Mouse (Mus musculus) cerebellum, postnatal 25 days (tissue): Measurements from ENCODE around the gene Gm9508.
"Not testable (repeated sequence)": the region's sequence is repeated elsewhere in the genome, so short reads cannot be mapped to it uniquely, and the experiment has no call there.

Source experiments
- DNase-seq, 2 experiments: peaks; one replicate each; pipeline ENCODE4 v3.0.0; 2021; ENCODE audit warnings: mixed read lengths in 2 of 2

Gene Gm9508

GRCm38 (mm10) chr10:77697133-77697532 lies at the start of gene Gm9508:
Gm9508 (minus strand) TSS chr10:77697233.
- no peak for DNase-seq

- DNase-seq = peak; percentile 10 to 28
These were observed 45.1 kb upstream of the Gm9508 start, which contains the start of gene Gm18596 for GRCm38 (mm10) chr10:77741924-77742688. Gm18596 (minus strand) TSS chr10:77742638.

DNA sequence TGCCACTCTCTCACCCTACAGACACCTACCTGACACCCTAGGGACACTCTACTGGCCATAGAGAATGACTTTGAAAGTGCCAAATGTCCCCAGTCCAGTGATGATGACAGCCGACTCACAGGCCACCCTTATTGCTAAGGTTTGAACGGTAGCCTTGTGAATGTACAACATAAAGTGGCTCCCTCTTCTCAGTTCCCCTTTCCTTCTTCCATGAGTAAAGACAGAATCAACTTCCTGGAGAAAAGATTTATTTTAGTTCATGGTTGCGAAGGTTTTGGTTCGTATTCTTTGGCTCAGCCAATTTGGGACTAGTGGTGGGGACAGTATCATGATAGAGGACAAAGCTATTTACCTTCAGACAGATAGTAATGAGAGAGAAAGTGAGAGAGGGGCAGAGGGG lies 41.9 kb upstream of the Gm9508 start:
- DNase-seq = no peak

DNA sequence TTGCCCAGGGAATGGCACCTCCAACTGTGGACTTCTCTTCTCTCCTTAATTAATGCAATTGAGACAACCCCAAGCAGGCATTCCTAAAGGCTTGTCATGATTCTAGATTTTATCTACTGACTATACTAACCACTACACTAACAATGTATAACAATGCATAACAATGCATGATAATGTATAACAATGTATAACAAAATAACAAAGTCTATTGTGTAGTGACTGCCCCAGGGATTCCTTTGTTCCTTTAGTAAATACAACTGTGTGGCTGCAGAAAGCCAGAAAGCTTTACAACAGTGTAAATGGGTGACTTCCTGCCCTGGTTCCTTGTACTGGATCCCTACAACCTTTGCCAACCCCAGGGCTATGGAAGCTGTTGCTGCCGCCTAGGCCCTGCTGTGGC lies 38.9 kb upstream of the Gm9508 start:
- no peak for DNase-seq

GRCm38 (mm10) chr10:77729241-77729640 lies 32.2 kb upstream of the Gm9508 start:
- peak in 1 of 2 experiments; percentile 7 for DNase-seq

- no peak for DNase-seq
These were observed 31.2 kb upstream of the Gm9508 start for GRCm38 (mm10) chr10:77728280-77728679.

DNA sequence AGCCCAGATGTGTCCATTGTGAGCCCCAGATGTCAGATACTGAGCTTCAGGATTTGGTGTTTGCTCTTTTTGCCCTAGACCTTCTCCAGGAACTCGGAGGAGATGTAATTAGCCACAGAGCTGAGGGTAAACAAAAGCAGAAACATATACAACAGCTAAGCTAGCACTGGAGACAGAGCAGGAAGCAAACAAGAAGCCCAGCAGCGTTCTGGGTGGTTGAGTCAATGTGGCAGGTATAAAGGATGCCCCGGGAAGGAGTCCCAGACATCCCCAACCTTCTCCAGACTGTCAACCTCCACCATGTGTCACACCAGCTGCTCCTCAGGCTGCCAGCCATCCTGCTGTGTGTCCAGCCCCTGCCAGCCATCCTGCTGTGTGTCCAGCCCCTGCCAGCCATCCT lies 29.2 kb upstream of the Gm9508 start, which contains the start of gene Gm10100:
Gm10100 (plus strand) TSS at position 301 of the 400 bp plus-strand sequence.
- DNase-seq = peak in 1 of 2 experiments; percentile 10

GRCm38 (mm10) chr10:77724855-77725254 lies 27.8 kb upstream of the Gm9508 start:
- no peak for DNase-seq

DNA sequence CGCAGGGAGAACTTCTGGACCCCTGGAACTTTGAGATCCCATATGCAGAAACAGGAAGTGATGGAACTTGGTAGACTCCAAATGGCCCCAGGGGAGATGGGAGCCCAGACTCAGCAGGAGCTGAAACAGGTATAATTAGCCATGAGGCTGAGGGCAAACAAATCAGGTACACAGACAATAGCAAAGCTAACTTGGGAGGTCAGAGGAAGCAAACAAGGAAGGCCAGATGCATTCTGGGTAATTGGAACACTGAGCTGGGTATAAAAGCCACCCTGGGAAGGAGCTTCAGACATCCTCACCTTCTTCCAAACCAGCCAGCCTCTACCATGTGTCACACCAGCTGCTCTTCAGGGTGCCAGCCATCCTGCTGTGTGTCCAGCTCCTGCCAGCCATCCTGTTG lies 23.3 kb upstream of the Gm9508 start, which contains the start of gene Krtap12-1:
Krtap12-1 (plus strand) TSS at position 301 of the 400 bp plus-strand sequence.
- not testable (repeated sequence) for DNase-seq

GRCm38 (mm10) chr10:77715507-77715906 lies 18.5 kb upstream of the Gm9508 start, which contains the start of gene Gm10142:
Gm10142 (plus strand) TSS chr10:77715807.
- DNase-seq = no peak

- DNase-seq = no peak
These were observed 16.7 kb upstream of the Gm9508 start for GRCm38 (mm10) chr10:77713734-77714133.

DNA sequence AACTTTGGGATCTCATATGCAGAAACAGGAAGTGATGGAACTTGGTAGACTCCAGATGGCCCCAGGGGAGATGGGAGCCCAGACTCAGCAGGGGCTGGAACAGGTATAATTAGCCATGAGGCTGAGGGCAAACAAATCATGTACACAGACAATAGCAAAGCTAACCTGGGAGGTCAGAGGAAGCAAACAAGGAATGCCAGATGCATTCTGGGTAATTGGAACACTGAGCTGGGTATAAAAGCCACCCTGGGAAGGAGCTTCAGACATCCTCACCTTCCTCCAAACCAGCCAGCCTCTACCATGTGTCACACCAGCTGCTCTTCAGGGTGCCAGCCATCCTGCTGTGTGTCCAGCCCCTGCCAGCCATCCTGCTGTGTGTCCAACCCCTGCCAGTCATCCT lies 14.1 kb upstream of the Gm9508 start, which contains the start of gene Gm10024:
Gm10024 (plus strand) TSS at position 301 of the 400 bp plus-strand sequence.
- DNase-seq = not testable (repeated sequence)

GRCm38 (mm10) chr10:77709831-77710230 lies 12.8 kb upstream of the Gm9508 start:
- DNase-seq = no peak

GRCm38 (mm10) chr10:77706326-77706725 lies 9.3 kb upstream of the Gm9508 start, which contains the start of gene Gm10272:
Gm10272 (plus strand) TSS chr10:77706626.
- no peak for DNase-seq

GRCm38 (mm10) chr10:77690356-77690807 lies 6.7 kb downstream of the Gm9508 start, which contains the start of gene Gm19402:
Gm19402 (minus strand) TSS chr10:77690757.
- not testable (repeated sequence) for DNase-seq

DNA sequence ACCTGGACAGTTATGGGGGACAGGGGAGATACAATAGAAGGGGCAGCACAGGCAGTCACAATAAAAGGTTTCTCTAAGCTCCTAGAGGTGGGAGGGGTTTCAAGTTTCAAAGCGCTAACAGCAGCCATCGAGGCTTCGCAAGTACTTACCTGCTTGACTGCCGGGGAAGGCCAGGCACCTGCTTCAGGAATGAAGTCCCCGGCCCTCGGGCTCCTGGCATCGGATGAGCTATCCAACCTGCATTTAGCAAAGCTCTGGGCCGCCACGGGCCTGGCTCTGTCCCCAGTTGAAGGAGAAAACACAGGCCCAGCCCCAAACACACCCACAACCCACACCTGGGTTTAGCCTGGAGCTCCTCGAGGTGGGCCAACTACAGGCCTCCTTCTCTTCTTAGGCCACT lies 10.0 kb downstream of the Gm9508 start:
- no peak for DNase-seq

GRCm38 (mm10) chr10:77685895-77686664 lies 11.0 kb downstream of the Gm9508 start, which contains the start of gene Tspear:
Tspear (plus strand) TSS chr10:77686569.
- DNase-seq = no peak

GRCm38 (mm10) chr10:77684181-77684580 lies 12.9 kb downstream of the Gm9508 start:
- DNase-seq = no peak

GRCm38 (mm10) chr10:77682994-77683393 lies 14.0 kb downstream of the Gm9508 start:
- DNase-seq = no peak

DNA sequence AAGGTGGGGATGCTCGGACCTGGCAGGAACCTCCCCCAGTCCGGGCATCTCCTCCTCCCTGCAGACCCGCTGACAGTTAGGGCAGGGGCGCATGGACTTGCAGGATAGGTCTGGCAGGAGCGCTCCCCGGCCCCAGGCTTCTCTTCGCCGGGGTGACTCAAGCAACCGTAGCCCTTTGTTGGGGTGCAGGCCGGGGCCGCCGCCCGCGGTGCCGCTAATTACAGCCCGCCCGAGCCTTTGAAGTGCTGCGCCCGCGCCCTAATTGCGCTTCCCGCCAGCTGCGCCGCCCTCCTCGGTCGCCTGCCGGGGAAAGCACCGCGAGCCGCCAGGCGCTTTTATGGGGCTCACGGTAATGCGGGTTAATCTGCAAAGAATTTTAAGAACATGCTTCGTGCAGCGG lies 19.5 kb downstream of the Gm9508 start:
- DNase-seq = no peak

- DNase-seq = no peak
These were observed 23.3 kb downstream of the Gm9508 start for GRCm38 (mm10) chr10:77673765-77674164.

- no peak for DNase-seq
These were observed 25.5 kb downstream of the Gm9508 start for GRCm38 (mm10) chr10:77671519-77671918.

DNA sequence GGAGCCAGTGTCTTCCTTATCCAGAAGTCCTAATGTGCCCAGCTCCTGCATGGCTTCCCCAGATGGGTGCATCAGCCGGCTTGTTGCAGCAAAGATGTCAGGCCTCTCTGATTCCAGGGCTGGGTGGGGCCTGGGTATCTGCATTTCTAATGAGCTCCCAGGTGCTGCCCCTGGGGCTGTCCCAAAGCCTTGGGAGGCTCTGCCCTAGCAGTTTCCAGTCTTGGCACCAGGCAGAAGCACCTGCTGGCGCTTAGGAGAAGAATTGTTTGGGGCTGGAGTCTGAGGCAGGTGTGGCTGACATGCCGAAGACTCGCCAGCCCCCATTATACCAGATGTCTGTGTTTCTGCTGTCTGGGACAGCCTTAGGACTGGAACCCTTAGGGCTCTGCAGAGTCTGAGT lies 26.3 kb downstream of the Gm9508 start:
- no peak for DNase-seq
